Mouse (Mus musculus): Measurements from ENCODE around the gene 1700023F06Rik.

1700023F06Rik gene

GRCm38 (mm10) chr11:103161449-103161848 lies 46.9 kb downstream of the 1700023F06Rik start:
- no peak for DNase-seq (ENCODE audit: low spot score)

- DNase-seq (ENCODE audit: low spot score): no peak
Measured at GRCm38 (mm10) chr11:103160738-103161137, 47.6 kb downstream of the 1700023F06Rik start.

GRCm38 (mm10) chr11:103158621-103159478 lies 49.5 kb downstream of the 1700023F06Rik start:
- DNase-seq (ENCODE audit: low spot score): peak; percentile 99

DNA sequence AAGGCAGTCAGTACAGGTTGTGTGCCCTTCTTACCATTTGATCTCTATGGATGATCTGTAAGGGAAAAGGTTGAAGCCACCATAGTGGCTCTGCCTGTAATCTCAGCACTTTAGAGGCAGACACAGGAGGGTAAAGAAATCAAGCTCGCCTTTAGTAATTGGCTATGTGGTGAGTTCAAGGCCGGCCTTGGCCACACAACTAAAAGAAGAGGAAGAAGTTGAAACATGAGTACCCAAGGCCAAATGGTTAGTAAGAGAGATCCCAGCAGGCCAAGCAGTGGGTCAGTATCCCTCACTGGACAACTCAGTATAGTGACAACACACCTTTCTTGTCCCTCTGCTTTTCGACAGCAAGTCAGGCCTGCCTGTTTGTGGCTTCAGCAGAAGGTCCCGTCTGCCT lies 58.6 kb downstream of the 1700023F06Rik start:
- DNase-seq (ENCODE audit: low spot score): no peak
